Mouse (Mus musculus) retina, postnatal 1 day (tissue): ENCODE results near the gene Btbd35f17.
"Not testable (repeated sequence)": the region's sequence is repeated elsewhere in the genome, so short reads cannot be mapped to it uniquely, and the experiment has no call there.

Experiments used
- DNase-seq: peaks from one replicate; pipeline ENCODE4 v3.0.0-alpha.2; 2012

Btbd35f17 gene

GRCm38 (mm10) chrX:4370336-4370735 lies at the start of gene Btbd35f17:
Gene Btbd35f17 (plus strand): TSS chrX:4370636.
- DNase-seq = not testable (repeated sequence)
